Mouse (Mus musculus): ENCODE measurements around the gene Pard6a. TPM values are rescaled to one million over a fixed set of nuclear protein-coding genes. Genes with fewer than 3 reads are reported as not detected.

Gene Pard6a
- total RNA-seq, 1 experiment from 2014 or later: 0.41 TPM

DNA sequence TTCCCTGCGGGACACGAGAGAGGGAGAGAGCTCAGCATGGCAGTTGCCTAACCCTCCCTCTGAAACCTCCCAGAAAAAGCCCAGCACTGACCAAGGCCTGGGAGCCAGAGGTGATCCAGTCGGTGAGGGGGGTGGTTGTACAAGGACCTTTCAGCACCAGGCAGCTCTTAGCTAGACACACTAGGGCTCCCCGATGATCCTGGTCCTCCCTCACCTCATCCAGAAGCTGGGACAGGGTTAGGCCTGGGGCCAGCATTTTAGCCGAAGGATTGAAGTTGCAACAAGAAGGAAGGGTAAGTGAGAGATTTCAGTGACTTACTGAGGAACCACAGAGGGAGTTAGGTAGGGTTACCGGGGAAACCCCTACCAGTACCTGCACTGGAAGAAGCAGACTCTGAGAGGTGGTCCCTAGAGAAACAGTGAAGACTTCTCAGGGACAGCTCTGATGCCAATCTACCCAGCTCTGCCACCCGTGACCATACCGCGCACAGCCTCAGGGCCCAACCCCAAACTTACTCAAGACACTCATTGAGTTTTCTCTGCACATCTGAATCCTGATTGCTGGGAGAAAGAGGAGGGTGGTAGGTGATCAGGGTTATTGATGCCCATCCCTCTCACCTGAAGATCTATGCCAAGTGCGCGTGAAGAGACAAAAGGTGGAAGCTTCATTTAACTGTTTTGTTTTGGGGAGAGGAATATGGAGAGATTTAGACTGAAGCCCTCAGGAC lies 1.3 kb upstream of the Pard6a start:
- no peak for ATAC-seq (replicated peaks; ENCODE audit: low read depth, poor library complexity, severe bottlenecking)

DNA sequence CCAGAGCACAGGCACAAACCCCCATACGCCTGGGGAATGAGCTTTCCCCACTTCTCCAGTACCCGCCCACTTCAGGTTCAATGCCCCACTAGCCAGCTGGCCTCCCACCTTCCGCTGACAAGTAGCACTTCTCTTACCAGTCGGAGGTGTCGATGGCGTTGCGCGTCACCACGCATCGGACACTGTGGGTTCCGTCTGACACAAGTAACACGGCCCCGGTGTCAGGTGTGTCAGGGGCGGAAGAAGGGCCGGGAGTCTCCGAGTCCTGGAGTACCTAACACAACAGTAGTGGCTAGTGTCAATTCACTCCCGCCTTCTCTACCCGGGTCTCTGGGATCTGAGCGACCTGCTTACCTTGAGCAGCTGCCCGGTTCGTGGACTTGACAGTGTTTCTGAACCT lies 382 bp upstream of the Pard6a start:
- peak; percentile 55 for ATAC-seq (replicated peaks; ENCODE audit: low read depth, poor library complexity, severe bottlenecking)

DNA sequence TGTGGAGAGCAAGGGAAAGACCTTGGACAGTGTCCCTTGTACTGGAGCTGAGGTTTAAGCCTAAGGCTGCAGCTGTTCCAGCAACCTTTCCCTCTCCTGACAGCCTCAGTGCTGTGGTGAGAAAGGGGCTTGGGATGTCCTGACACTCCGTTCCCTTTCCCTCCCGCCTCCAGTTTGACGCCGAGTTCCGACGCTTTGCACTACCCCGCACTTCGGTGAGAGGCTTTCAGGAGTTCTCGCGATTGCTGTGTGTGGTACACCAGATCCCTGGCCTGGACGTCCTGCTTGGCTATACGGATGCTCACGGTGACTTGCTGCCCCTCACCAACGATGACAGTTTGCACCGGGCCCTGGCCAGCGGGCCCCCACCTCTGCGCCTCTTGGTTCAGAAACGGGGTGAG lies 1.1 kb downstream of the Pard6a start:
- ATAC-seq (replicated peaks; ENCODE audit: low read depth, poor library complexity, severe bottlenecking): no peak

DNA sequence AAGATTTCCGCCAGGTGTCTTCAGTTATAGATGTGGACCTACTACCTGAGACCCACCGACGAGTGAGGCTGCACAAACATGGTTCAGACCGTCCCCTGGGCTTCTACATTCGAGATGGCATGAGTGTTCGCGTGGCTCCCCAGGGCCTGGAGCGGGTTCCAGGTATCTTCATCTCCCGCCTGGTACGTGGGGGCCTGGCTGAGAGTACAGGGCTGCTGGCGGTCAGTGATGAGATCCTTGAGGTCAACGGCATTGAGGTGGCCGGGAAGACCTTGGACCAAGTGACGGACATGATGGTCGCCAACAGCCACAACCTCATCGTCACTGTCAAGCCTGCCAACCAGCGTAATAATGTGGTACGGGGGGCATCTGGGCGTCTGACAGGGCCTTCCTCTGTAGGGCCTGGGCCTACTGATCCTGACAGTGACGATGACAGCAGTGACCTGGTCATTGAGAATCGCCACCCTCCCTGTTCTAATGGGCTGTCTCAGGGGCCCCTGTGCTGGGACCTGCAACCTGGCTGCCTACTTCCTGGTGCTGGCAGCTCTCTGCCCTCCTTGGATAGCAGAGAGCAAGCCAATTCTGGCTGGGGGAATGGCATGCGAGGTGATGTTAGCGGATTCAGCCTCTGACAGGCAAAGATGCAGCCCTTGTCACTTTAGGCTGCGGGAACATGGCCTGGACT lies 1.9 kb downstream of the Pard6a start:
- ATAC-seq (replicated peaks; ENCODE audit: low read depth, poor library complexity, severe bottlenecking): no peak

DNA sequence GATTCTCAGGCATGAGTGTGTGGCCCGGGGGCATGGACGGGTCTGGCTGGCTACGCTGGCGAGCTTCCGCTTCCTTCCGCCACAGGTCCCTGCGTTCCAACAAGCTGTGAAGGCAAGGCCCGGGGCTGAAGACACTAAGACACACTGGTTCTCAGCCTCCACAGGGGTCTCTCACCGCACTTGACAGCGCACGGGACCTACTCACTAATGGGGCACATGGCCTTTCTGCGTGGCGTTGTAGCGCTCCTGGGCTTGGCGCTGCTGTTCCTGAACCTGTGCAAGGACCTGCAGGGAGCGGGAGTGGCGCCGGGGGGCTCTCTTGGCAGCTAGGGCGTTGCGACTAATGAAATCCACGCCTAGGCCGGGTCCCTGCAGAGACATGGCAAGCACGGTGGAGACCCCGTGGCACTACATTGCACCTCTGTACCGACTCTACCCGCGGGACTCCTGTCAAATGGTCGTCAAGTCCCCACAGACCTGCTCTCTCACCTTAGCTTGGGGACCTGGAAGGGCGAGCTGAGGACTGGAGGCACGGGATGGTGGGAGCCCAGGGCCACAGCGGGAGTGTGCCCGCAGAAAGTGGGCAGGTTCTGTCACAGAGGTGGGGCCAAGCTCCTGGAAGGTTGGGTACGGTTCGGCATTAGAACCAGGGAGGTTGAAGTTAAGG lies 3.3 kb downstream of the Pard6a start:
- no peak for ATAC-seq (replicated peaks; ENCODE audit: low read depth, poor library complexity, severe bottlenecking)

DNA sequence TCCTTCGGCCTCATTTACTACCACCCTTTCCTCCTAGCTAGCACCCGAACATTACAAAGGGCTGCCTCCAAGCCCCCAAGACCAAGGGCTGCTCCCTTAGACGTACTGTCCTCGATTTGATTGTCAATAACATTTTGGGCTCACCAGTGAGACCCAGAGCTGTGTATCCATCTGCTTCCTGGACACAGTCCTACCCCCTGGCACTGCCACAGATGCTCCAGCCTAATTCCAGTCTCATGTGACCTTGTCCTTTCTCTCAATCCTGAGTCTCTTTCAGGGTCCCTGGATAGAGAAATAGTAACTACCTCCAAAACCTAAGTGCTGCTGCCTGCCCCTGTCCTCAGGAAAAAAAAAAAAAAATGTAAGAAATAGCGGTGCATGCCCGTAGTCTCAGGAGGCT lies 4.0 kb downstream of the Pard6a start:
- no peak for ATAC-seq (replicated peaks; ENCODE audit: low read depth, poor library complexity, severe bottlenecking)

DNA sequence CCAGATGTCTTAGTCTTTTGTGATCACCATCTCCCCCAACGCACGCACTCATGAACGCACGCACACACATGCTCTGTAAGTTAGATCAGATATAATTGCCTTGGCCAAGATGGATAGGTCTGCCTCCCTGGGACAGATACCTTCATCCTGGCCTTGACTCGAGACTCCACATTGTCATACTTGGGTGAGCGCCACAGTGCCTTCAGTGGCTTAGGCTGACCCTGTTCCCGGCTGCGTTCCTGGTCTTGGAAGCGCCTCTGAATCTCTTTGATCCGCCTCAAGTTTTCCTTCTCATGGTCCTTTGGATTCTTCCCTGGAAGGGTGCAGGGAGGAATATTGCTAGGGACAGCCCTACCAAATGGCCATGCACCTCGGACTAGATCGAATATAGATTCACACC lies 5.5 kb downstream of the Pard6a start:
- no peak for ATAC-seq (replicated peaks; ENCODE audit: low read depth, poor library complexity, severe bottlenecking)

DNA sequence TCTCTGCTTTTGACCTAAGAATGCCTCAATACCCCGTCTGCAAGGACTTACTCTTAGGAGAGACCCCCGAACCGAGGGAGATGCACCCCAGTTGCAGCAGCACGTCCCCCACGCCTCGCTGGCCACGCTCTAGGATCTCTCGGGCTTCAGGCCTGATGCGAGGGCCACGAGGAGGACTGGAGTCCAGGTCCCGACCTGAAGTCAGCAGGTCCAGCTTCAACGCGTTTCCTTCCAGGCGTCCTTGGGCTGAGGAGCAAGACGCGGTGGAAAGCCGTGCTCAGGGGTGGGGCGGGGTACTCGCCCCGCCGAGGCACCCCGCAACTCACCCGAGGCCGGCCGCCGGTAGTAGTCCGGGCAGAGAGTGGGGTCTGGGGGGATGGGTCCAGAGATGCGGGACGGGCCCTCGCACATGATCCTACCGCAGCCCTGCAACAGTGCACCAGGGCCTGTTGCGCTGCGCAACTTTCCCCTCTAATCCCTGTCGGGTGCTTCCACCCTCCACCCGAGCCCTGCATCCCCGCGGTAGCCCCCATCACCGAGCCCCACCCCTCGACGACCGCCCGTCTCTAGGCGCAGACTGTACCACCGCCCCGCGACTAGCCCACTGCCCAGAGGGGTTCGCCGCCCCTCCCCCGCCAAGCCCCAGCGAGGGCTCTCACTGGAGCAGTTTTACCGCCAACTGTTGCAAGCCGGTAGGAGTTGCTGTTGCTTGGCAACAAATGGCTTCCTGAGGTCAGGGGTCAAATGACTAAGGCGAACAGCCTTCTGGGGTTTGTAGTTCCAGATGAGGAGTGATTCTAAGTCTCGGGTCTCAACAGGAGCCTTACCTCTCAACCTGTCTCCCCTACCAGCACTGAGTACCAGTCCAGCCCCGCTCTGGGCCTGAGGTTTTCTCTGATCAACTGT lies 6.8 kb downstream of the Pard6a start, which contains the start of the genes 4933405L10Rik and Enkd1:
4933405L10Rik (plus strand) TSS at position 158 of the 906 bp plus-strand sequence.
Enkd1 (minus strand) TSS at position 713 of the 906 bp plus-strand sequence.
- peak; percentile 90 for ATAC-seq (replicated peaks; ENCODE audit: low read depth, poor library complexity, severe bottlenecking)

DNA sequence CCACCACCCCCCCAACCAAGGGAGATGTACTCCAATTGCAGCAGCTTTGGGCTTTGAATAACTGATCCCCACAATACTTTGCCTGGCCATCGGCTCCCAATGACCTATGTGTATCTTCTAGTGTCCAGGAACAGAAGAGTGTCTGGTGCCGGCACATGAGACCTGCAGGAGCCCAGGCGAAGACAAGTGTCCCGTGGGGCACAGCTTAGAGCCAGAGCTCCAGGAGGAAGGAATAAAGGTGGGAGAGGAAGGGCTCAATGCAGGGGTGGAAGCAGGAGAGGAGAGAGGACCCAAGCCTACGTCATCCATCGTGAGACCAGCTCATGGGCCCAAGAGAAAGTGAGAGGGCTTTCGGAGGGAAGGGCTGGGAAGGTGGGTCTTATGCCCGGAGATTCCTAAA lies 7.7 kb downstream of the Pard6a start:
- no peak for ATAC-seq (replicated peaks; ENCODE audit: low read depth, poor library complexity, severe bottlenecking)

DNA sequence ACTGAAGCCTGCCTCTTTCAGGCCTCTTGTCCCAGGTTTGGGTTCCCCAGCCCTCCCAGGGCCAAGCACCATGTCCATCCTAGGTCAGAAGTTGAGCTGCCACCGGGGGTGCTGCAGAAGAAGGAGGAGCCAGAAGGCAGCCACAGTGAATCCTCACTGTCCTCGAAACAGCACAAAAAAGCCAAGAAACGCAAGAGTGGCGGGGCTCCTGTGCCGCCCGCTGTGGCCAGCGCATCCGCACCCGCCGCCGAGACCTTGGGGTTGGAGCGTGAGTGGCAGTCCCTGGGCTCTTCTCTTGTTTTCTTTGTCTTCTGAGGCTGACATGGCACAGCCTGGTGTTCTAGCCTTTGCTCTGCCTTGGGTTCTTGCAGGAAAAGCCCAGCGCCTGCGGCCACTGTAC lies 8.4 kb downstream of the Pard6a start:
- no peak for ATAC-seq (replicated peaks; ENCODE audit: low read depth, poor library complexity, severe bottlenecking)

DNA sequence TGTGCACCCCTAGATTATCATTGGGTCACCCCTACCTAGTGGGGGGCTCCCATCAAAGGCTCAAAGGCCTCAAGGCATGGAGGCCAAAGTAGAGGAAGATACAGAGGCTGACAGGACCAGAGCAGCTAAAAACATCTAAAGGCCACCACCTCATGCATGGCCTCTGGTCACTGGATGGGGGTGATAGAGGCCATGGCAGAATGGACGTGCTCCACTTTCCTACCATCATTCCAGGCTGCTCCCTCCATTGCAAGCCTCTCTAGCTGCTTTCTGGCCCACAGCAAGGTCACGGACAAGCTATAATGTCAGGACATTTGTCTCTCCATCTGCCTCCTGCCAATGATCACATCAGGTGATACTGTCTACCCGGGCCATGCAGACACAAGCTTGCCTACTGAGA lies 11.3 kb downstream of the Pard6a start:
- no peak for ATAC-seq (replicated peaks; ENCODE audit: low read depth, poor library complexity, severe bottlenecking)

DNA sequence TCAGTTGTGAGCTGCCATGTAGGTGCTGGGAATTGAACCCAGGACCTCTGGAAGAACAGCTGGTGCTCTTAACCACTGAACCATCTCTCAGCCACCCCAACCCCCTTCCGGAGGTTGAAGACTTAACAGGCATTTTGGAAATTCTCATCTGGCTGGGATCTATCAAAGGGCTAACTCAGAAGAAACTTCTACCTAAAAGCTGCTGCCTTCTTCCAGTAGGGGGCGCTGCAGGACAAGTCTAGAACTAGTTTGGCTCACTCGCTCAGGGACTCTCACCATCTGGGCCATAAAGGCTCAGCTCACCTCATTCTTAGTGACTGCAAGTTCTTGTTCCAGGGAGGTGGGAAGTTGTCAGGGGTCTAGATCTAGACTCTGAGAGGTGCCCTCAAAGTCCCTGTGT lies 13.2 kb downstream of the Pard6a start:
- peak; percentile 85 for ATAC-seq (replicated peaks; ENCODE audit: low read depth, poor library complexity, severe bottlenecking)

DNA sequence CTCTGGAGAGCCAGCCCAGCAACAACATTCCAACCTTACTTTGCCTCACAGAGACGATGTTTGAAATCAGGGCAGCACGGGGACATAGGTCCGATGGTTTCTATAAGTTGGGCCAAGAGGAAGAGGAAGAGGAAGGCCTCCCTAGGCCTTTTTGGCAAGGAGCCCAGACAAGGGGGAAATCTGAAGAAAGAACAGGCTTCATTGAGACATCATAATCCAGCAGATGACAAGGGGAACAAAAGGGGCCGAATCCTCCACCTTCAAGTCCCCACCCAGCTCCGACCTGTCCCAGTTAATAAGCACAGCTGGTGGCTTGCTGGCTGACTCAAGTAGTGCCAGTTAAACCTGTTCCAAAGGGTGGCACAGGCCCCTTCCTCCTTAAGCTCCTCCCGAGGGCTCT lies 14.1 kb downstream of the Pard6a start:
- ATAC-seq (replicated peaks; ENCODE audit: low read depth, poor library complexity, severe bottlenecking): peak; percentile 63

DNA sequence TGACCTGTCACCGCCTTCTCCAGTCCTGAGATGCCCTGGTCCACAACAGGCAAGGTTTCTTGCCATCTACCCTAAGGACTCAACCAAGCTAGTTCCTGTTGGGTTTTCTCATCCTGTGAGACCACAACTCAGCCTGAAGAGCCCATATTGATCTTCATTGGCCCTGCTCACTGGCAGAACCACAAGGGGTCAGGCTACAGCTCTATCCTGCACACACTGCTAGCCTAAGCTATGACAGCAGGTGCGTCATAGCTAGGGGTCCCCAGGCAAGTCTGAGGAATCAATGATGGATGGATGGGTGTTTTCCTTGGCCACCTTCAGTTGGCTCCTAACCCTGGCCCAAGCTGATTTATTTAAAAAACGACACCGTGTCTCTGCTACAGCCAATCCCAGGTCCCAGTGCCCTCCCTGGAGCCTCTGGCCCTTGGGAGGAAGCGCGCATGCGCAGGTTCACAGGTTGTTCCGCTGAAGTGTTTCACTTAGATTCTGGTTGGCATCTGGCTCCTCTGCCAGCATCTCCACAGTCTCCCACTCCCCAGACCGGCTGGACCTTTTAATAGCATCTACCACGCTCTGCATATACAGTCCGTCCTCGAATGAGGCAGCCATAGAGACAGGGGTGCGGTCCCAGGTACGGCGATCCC lies 15.5 kb downstream of the Pard6a start:
- ATAC-seq (replicated peaks; ENCODE audit: low read depth, poor library complexity, severe bottlenecking): no peak

DNA sequence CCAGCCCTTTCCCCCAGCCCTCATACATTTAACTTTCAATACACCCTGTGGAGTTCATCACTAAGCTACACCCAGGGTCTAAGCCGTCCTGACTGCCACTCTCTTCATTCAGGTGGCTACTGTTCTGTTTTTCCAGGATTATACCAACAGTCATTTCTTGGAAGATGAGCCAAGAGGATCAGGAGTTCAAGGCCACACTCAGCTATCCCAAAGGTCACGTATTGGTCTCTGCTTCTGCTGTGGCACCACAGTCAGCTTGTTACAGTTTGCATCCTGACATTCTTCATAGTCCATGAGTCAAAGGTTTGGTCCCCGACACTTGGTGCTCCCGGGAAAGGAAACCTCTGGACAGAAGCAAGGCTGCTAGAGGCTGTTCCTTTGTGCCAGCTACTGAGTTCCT lies 18.7 kb downstream of the Pard6a start:
- no peak for ATAC-seq (replicated peaks; ENCODE audit: low read depth, poor library complexity, severe bottlenecking)

DNA sequence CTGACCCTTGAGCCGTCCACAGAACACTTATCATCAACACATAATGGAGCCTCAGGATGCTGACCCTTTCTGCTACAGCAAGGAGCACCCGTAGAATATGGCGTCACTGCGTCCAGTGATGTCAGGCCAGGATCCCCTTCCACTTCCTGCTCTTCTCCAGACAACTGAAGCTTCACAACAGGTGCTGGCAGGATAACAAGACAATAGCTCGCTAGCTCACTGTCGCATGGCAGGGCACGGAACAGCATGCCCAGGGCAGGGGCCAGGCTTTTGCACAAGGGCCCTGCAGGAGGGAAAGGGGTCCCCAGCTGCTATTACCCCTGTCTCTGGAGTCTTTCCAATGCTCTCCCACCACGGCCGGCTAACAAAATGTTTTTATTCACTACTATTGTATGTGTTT lies 21.9 kb downstream of the Pard6a start:
- no peak for ATAC-seq (replicated peaks; ENCODE audit: low read depth, poor library complexity, severe bottlenecking)

DNA sequence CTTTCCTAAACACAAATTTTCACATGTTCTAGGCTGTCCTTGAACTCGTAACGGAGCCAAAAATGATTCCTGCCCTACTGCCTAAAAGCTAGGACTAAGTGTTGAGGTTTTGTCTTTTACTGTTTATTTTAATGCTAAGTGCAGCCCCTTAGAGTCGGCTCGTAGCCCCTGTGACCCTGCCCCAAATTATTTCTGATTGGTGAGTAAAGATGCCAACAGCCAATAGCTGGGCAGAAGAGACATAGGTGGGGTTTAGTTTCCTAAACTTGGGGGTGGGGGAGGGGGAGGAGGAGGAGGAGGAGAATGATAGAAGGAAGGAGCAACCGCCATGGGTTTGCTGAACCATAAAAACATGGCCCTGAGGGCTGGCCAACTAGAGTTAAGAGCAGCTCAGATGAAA lies 24.8 kb downstream of the Pard6a start:
- no peak for ATAC-seq (replicated peaks; ENCODE audit: low read depth, poor library complexity, severe bottlenecking)

DNA sequence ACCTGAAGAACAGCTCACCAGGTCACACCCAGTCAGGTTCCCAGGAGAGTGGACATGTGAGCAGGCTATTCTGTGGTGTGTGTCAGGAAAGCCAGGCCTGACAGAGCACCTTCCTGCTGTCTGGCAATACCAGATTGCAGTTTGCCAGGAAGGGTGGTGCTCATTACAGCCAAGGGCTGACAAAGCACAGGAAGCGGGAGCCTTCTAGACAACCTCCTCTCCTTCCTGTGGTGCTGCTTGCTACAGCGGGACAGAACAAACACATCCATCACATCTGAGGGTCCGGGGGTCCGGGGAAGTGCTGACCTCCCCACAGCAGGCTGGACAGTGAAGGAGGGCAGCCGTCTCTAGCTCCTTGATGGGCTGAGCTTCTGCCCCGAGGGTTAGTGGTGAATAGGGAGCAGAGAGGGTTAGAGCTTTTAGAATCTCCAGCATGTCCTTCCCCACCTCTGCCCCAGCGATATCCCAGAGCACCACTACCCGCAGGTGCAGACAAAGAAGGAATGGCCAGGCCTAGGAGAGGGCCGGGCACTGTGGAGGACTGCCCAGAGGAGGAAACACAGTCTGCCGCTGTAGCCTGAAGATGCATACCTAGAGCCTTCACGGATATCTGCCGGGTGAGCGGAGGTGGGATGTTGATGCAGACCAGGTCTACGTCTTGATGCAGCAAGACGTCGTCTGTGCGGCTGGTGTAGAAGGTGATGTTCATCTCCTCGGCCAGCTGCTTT lies 26.6 kb downstream of the Pard6a start:
- ATAC-seq (replicated peaks; ENCODE audit: low read depth, poor library complexity, severe bottlenecking): peak; percentile 96

DNA sequence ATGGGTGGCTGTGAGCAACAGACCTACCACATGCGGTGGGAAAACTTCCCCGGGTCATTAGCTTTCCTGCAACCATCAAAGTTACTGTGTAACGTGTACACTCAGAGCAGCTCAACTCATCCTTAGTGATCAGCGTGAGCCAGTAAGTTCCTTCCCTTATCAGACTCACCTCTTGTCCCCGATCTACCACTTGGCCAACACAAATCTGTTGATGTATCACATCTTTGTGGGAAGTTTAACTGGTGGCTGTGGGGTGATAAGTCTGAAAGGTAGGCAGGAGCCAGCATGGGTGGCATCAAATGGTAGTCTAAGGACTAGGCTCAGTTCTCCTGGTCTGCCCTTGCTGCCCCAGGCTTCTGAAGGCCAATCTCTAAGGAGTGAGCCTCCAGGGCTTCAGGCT lies 31.2 kb downstream of the Pard6a start:
- ATAC-seq (replicated peaks; ENCODE audit: low read depth, poor library complexity, severe bottlenecking): no peak

Measured in common myeloid progenitor, adult 5-6 weeks (primary cell).